Mouse (Mus musculus) kidney, adult 2 months (tissue): ENCODE data around the gene Hyls1.

Source experiments
- CTCF ChIP-seq: fragments of 200-500 bp; conservative IDR thresholded peaks from 2 replicates; pipeline ENCODE4 v1.5.1; 2011; ENCODE audit warnings: low read depth, mild to moderate bottlenecking, control low read depth, low read length, moderate library complexity, mixed read lengths; ENCODE audit not compliant: insufficient read depth, insufficient read length
- POLR2A ChIP-seq: fragments of 200-500 bp; IDR thresholded peaks from one replicate; pipeline ENCODE4 v1.6.1; 2011; ENCODE audit warnings: low read depth, low read length, control low read depth

- no peak for TF ChIP-seq CTCF
- no peak for TF ChIP-seq POLR2A
These were observed 52.0 kb downstream of the Hyls1 start, which contains the start of gene Gm1113 for GRCm38 (mm10) chr9:35518169-35518568.
